Mouse (Mus musculus) myocyte (in vitro differentiated cells): ENCODE measurements around the gene Cep72. TPM values are rescaled to one million over a fixed set of nuclear protein-coding genes. Genes with fewer than 3 reads are reported as not detected.
"Not testable (repeated sequence)": the region's sequence is repeated elsewhere in the genome, so short reads cannot be mapped to it uniquely, and the experiment has no call there.

Experiments used
- H3K27me3 ChIP-seq: one replicate; pipeline ENCODE4 v1.6.1; 2011; ENCODE audit not compliant: control insufficient read depth, insufficient read depth, insufficient read length
- H3K36me3 ChIP-seq: one replicate; pipeline ENCODE4 v1.6.1; 2011; ENCODE audit not compliant: control insufficient read depth, insufficient read depth
- H3K4me2 ChIP-seq: one replicate; pipeline ENCODE4 v1.6.1; 2011; ENCODE audit warnings: low read depth, control low read depth
- H3K4me3 ChIP-seq: one replicate; pipeline ENCODE4 v1.5.1; 2011; ENCODE audit warnings: mild to moderate bottlenecking, control low read depth, moderate library complexity
- H3K79me2 ChIP-seq: one replicate; pipeline ENCODE4 v1.6.1; 2011; ENCODE audit not compliant: control insufficient read depth, insufficient read depth
- H3ac ChIP-seq: one replicate; pipeline ENCODE4 v1.6.1; 2011; ENCODE audit not compliant: control insufficient read depth, insufficient read length
- CEBPB ChIP-seq: IDR thresholded peaks from 2 replicates; pipeline ENCODE4 v1.6.1; 2011; ENCODE audit warnings: mild to moderate bottlenecking, moderate library complexity; ENCODE audit not compliant: poor library complexity, insufficient read depth, severe bottlenecking
- E2F4 ChIP-seq: IDR thresholded peaks from one replicate; pipeline ENCODE4 v1.6.1; 2011; ENCODE audit warnings: mild to moderate bottlenecking, control low read depth, moderate library complexity; ENCODE audit not compliant: insufficient read depth
- MAX ChIP-seq: IDR thresholded peaks from one replicate; pipeline ENCODE4 v1.6.1; 2011; ENCODE audit warnings: low read depth, mild to moderate bottlenecking, control low read depth
- MYOD1 ChIP-seq, 3 experiments: IDR thresholded peaks; one replicate each; pipeline ENCODE4 v1.6.1; 2011; ENCODE audit warnings: control low read depth in 2 of 3, low read depth in 2 of 3, mild to moderate bottlenecking in 2 of 3, moderate library complexity in 1 of 3; ENCODE audit not compliant: insufficient read length in 2 of 3, control insufficient read depth in 1 of 3
- MYOG ChIP-seq, 3 experiments: IDR thresholded peaks; one replicate each; pipeline ENCODE4 v1.6.1; 2011; ENCODE audit warnings: control low read depth in 2 of 3, low read depth in 2 of 3, mild to moderate bottlenecking in 2 of 3; ENCODE audit not compliant: insufficient read length in 2 of 3, control insufficient read depth in 1 of 3, insufficient read depth in 1 of 3
- POLR2A ChIP-seq: IDR thresholded peaks from one replicate; pipeline ENCODE4 v1.6.1; 2011; ENCODE audit warnings: low read depth, mild to moderate bottlenecking, control low read depth, moderate library complexity; ENCODE audit not compliant: insufficient read length
- POLR2AphosphoS2 ChIP-seq: IDR thresholded peaks from one replicate; pipeline ENCODE4 v1.6.1; 2011; ENCODE audit warnings: low read depth, control low read depth; ENCODE audit not compliant: insufficient read length
- REST ChIP-seq: IDR thresholded peaks from one replicate; pipeline ENCODE4 v1.6.1; 2011; ENCODE audit warnings: mild to moderate bottlenecking, control low read depth, moderate library complexity; ENCODE audit not compliant: insufficient read depth, insufficient read length
- SRF ChIP-seq: IDR thresholded peaks from one replicate; pipeline ENCODE4 v1.6.1; 2011; ENCODE audit warnings: low read depth; ENCODE audit not compliant: control insufficient read depth, insufficient read length
- TCF12 ChIP-seq: IDR thresholded peaks from one replicate; pipeline ENCODE4 v1.6.1; 2011; ENCODE audit warnings: mild to moderate bottlenecking, control low read depth; ENCODE audit not compliant: poor library complexity, insufficient read depth, severe bottlenecking
- TCF3 ChIP-seq: IDR thresholded peaks from one replicate; pipeline ENCODE4 v1.6.1; 2011; ENCODE audit warnings: low read depth, control low read depth; ENCODE audit not compliant: insufficient read length
- USF1 ChIP-seq: IDR thresholded peaks from one replicate; pipeline ENCODE4 v1.6.1; 2011; ENCODE audit warnings: low read depth, mild to moderate bottlenecking, control low read depth, moderate library complexity
- polyA plus RNA-seq: library from polyadenylated mRNA; unstranded; fragments of >200 nt; fragmentation: generic; extraction: Trizol; gene quantifications from one replicate; pipeline ENCODE4 v1.2.1, GENCODE M21; 2012; ENCODE audit warnings: missing spikeins

Cep72 gene
- polyA plus RNA-seq, 1 experiment = 0.72 TPM

- no peak for TF ChIP-seq USF1
- no peak for TF ChIP-seq TCF12
- Histone ChIP-seq H3K4me2 (no peak overlapping the region), H3ac (no peak overlapping the region), H3K36me3 (no peaks in the 10 kb centered on the region), H3K27me3 (no peaks in the 10 kb centered on the region), H3K79me2 (no peaks in the 10 kb centered on the region), H3K4me3 (no peak overlapping the region)
Measured at GRCm38 (mm10) chr13:74073369-74073768, 11.3 kb upstream of the Cep72 start.

- Histone ChIP-seq H3ac (no peak overlapping the region), H3K27me3 (no peaks in the 10 kb centered on the region), H3K79me2 (no peaks in the 10 kb centered on the region), H3K4me3 (no peak overlapping the region), H3K36me3 (no peaks in the 10 kb centered on the region), H3K4me2 (no peak overlapping the region)
- TF ChIP-seq REST (no peak), USF1 (no peak), TCF3 (no peak), E2F4 (no peak), MYOG (IDR thresholded peaks at IDR 0.05; ENCODE audit: control insufficient read depth in 1 of 3, insufficient read depth in 1 of 3, insufficient read length in 2 of 3, low read depth in 2 of 3) (no peak), TCF12 (no peak), SRF (no peak), CEBPB (no peak), MYOD1 (IDR thresholded peaks at IDR 0.05; ENCODE audit: control insufficient read depth in 1 of 3, insufficient read length in 2 of 3, low read depth in 2 of 3) (no peak), MAX (no peak), POLR2AphosphoS2 (no peak), POLR2A (no peak)
Measured at GRCm38 (mm10) chr13:74071714-74072113, 9.6 kb upstream of the Cep72 start.

GRCm38 (mm10) chr13:74071244-74071643 lies 9.1 kb upstream of the Cep72 start:
- not testable (repeated sequence) for H3K4me3 ChIP-seq, H3K4me2 ChIP-seq, H3K79me2 ChIP-seq, H3ac ChIP-seq, H3K36me3 ChIP-seq, H3K27me3 ChIP-seq

- Histone ChIP-seq H3K4me3 (no peak overlapping the region), H3K79me2 (no peaks in the 10 kb centered on the region), H3K27me3 (no peaks in the 10 kb centered on the region), H3K36me3 (no peaks in the 10 kb centered on the region), H3K4me2 (no peak overlapping the region), H3ac (no peak overlapping the region)
- no peak for TF ChIP-seq POLR2A
- TF ChIP-seq REST = no peak
- no peak for TF ChIP-seq TCF3
- TF ChIP-seq MAX = no peak
- no peak for TF ChIP-seq MYOG (IDR thresholded peaks at IDR 0.05; ENCODE audit: control insufficient read depth in 1 of 3, insufficient read depth in 1 of 3, insufficient read length in 2 of 3, low read depth in 2 of 3)
- TF ChIP-seq E2F4 = no peak
- no peak for TF ChIP-seq CEBPB
- TF ChIP-seq SRF = no peak
- TF ChIP-seq POLR2AphosphoS2 = no peak
- no peak for TF ChIP-seq TCF12
- no peak for TF ChIP-seq MYOD1 (IDR thresholded peaks at IDR 0.05; ENCODE audit: control insufficient read depth in 1 of 3, insufficient read length in 2 of 3, low read depth in 2 of 3)
- no peak for TF ChIP-seq USF1
Measured at GRCm38 (mm10) chr13:74066576-74066975, 4.5 kb upstream of the Cep72 start.

- H3K4me2 ChIP-seq = no peak overlapping the region
- no peaks in the 10 kb centered on the region for H3K79me2 ChIP-seq
- TF ChIP-seq TCF12 (no peak), USF1 (no peak), SRF (no peak), MAX (no peak), POLR2AphosphoS2 (no peak), E2F4 (no peak), MYOD1 (IDR thresholded peaks at IDR 0.05; ENCODE audit: control insufficient read depth in 1 of 3, insufficient read length in 2 of 3, low read depth in 2 of 3) (no peak), REST (no peak)
- no peaks in the 10 kb centered on the region for H3K27me3 ChIP-seq
- H3ac ChIP-seq = no peak overlapping the region
- H3K4me3 ChIP-seq = no peak overlapping the region
- no peaks in the 10 kb centered on the region for H3K36me3 ChIP-seq
Measured at GRCm38 (mm10) chr13:74063340-74064050, 1.4 kb upstream of the Cep72 start.
